Mouse (Mus musculus): ENCODE results near the gene Gm20388.

Gene Gm20388

GRCm38 (mm10) chr8:123882412-123882811 lies 3971.8 kb downstream of the Gm20388 start:
- DNase-seq (ENCODE audit: low read depth, low spot score), result no peak

GRCm38 (mm10) chr8:123883094-123883493 lies 3972.5 kb downstream of the Gm20388 start:
- no peak for DNase-seq (ENCODE audit: low read depth, low spot score)

- DNase-seq (ENCODE audit: low read depth, low spot score), result peak; percentile 97
Measured at GRCm38 (mm10) chr8:123884721-123885565, 3974.3 kb downstream of the Gm20388 start.

GRCm38 (mm10) chr8:123887163-123887562 lies 3976.5 kb downstream of the Gm20388 start:
- DNase-seq (ENCODE audit: low read depth, low spot score), result peak; percentile 50

GRCm38 (mm10) chr8:123887956-123888355 lies 3977.3 kb downstream of the Gm20388 start:
- no peak for DNase-seq (ENCODE audit: low read depth, low spot score)

GRCm38 (mm10) chr8:123889797-123890196 lies 3979.2 kb downstream of the Gm20388 start:
- DNase-seq (ENCODE audit: low read depth, low spot score), result no peak

GRCm38 (mm10) chr8:123891271-123891670 lies 3980.6 kb downstream of the Gm20388 start:
- DNase-seq (ENCODE audit: low read depth, low spot score), result peak; percentile 87

GRCm38 (mm10) chr8:123891883-123892585 lies 3981.4 kb downstream of the Gm20388 start:
- peak; percentile 96 for DNase-seq (ENCODE audit: low read depth, low spot score)

GRCm38 (mm10) chr8:123892586-123893155 lies 3982.0 kb downstream of the Gm20388 start:
- DNase-seq (ENCODE audit: low read depth, low spot score), result peak; percentile 66

- DNase-seq (ENCODE audit: low read depth, low spot score), result no peak
Measured at GRCm38 (mm10) chr8:123893413-123893812, 3982.8 kb downstream of the Gm20388 start.

- no peak for DNase-seq (ENCODE audit: low read depth, low spot score)
Measured at GRCm38 (mm10) chr8:123894502-123895097, 3984.0 kb downstream of the Gm20388 start, which contains the start of gene Acta1. Gene Acta1, minus strand, starts transcription at chr8:123894751.

- DNase-seq (ENCODE audit: low read depth, low spot score), result no peak
Measured at GRCm38 (mm10) chr8:123895230-123895629, 3984.6 kb downstream of the Gm20388 start.

GRCm38 (mm10) chr8:123895680-123896365 lies 3985.2 kb downstream of the Gm20388 start:
- DNase-seq (ENCODE audit: low read depth, low spot score), result peak; percentile 63

- no peak for DNase-seq (ENCODE audit: low read depth, low spot score)
Measured at GRCm38 (mm10) chr8:123896366-123896761, 3985.7 kb downstream of the Gm20388 start.

- no peak for DNase-seq (ENCODE audit: low read depth, low spot score)
Measured at GRCm38 (mm10) chr8:123896774-123897173, 3986.1 kb downstream of the Gm20388 start.

GRCm38 (mm10) chr8:123898576-123898975 lies 3987.9 kb downstream of the Gm20388 start:
- peak; percentile 69 for DNase-seq (ENCODE audit: low read depth, low spot score)

GRCm38 (mm10) chr8:123899366-123899765 lies 3988.7 kb downstream of the Gm20388 start:
- DNase-seq (ENCODE audit: low read depth, low spot score), result peak; percentile 75

GRCm38 (mm10) chr8:123902653-123903052 lies 3992.0 kb downstream of the Gm20388 start:
- DNase-seq (ENCODE audit: low read depth, low spot score), result no peak

GRCm38 (mm10) chr8:123907604-123908003 lies 3997.0 kb downstream of the Gm20388 start:
- DNase-seq (ENCODE audit: low read depth, low spot score), result no peak

- DNase-seq (ENCODE audit: low read depth, low spot score), result peak; percentile 81
Measured at GRCm38 (mm10) chr8:123912265-123912664, 4001.6 kb downstream of the Gm20388 start.

GRCm38 (mm10) chr8:123914635-123915034 lies 4004.0 kb downstream of the Gm20388 start:
- DNase-seq (ENCODE audit: low read depth, low spot score), result no peak
